Mouse (Mus musculus) CH12.LX (cell line): ENCODE measurements at regions not wholly inside any gene's neighbourhood (a gene's known extent, or its start where the extent isn't known, plus 50 kb on each side); places are given as distances from the start of the nearest gene placed in this dataset.

Experiments
- DNase-seq: peaks from one replicate; pipeline ENCODE4 v3.0.0-alpha.2; 2013; ENCODE audit errors: extremely low read depth
- H3K27ac ChIP-seq: 2 replicates; pipeline ENCODE4 v1.5.1; 2012; ENCODE audit warnings: low read depth, mild to moderate bottlenecking, control low read depth, moderate library complexity; ENCODE audit not compliant: insufficient read depth
- H3K27me3 ChIP-seq: replicated peaks from 2 replicates; pipeline ENCODE3; 2012; ENCODE audit warnings: inconsistent platforms
- H3K36me3 ChIP-seq, 2 experiments: replicated peaks in 1 of 2; 2 replicates each; pipeline versions ENCODE3 to v1.6.1; 2012; ENCODE audit warnings: inconsistent platforms in 1 of 2, low read length in 1 of 2, mild to moderate bottlenecking in 1 of 2, mixed read lengths in 1 of 2, moderate library complexity in 1 of 2; ENCODE audit not compliant: control insufficient read depth in 1 of 2, insufficient read depth in 1 of 2
- H3K4me1 ChIP-seq, 2 experiments: 2 replicates each; pipeline ENCODE4 v1.6.1; 2012; ENCODE audit warnings: inconsistent platforms in 1 of 2, moderate library complexity in 1 of 2; ENCODE audit not compliant: insufficient read depth in 2 of 2, control insufficient read depth in 1 of 2
- H3K4me2 ChIP-seq: 2 replicates; pipeline ENCODE4 v1.6.1; 2012; ENCODE audit warnings: low read depth, mild to moderate bottlenecking, control low read depth; ENCODE audit not compliant: poor library complexity, insufficient read depth, severe bottlenecking
- H3K4me3 ChIP-seq, 3 experiments: fragments of 150-350 bp in 1 of 3; sonication (generic) in 1 of 3; replicated peaks in 1 of 3; 2 replicates each; pipeline versions ENCODE3 to v1.5.1; 2011 to 2012; ENCODE audit warnings: low read depth in 2 of 3, low read length in 2 of 3, mild to moderate bottlenecking in 2 of 3, moderate library complexity in 2 of 3, control low read depth in 1 of 3, improper control_type of control experiment in 1 of 3, inconsistent platforms in 1 of 3, mixed read lengths in 1 of 3; ENCODE audit not compliant: poor library complexity in 1 of 3
- H3K79me2 ChIP-seq: replicated peaks from 2 replicates; pipeline ENCODE4 v1.6.1; 2012; ENCODE audit warnings: mild to moderate bottlenecking, moderate library complexity; ENCODE audit not compliant: control insufficient read depth, poor library complexity, insufficient read depth, severe bottlenecking; ENCODE audit errors: extremely low read depth
- H3K9ac ChIP-seq: 2 replicates; pipeline ENCODE4 v1.6.1; 2012; ENCODE audit warnings: low read depth, mild to moderate bottlenecking, control low read depth, moderate library complexity; ENCODE audit not compliant: insufficient read depth
- H3K9me3 ChIP-seq: replicated peaks from 2 replicates; pipeline ENCODE3; 2012; ENCODE audit warnings: low read length, inconsistent platforms, mixed read lengths
- CHD1 ChIP-seq: IDR thresholded peaks from 2 replicates; pipeline ENCODE4 v1.6.1; 2012; ENCODE audit warnings: low read depth, low read length, improper control_type of control experiment, inconsistent platforms
- CHD2 ChIP-seq: IDR thresholded peaks from 2 replicates; pipeline ENCODE4 v1.6.1; 2011; ENCODE audit warnings: low read length, improper control_type of control experiment
- E2F4 ChIP-seq: IDR thresholded peaks from 2 replicates; pipeline ENCODE4 v1.6.1; 2011; ENCODE audit warnings: low read depth, low read length, improper control_type of control experiment; ENCODE audit not compliant: insufficient replicate concordance
- ELF1 ChIP-seq: IDR thresholded peaks from 2 replicates; pipeline ENCODE4 v1.6.1; 2014; ENCODE audit warnings: low read depth, mild to moderate bottlenecking, inconsistent platforms, low read length, improper control_type of control experiment
- ETS1 ChIP-seq: conservative IDR thresholded peaks from 2 replicates; pipeline ENCODE4 v1.6.1; 2012; ENCODE audit warnings: low read depth, mild to moderate bottlenecking, inconsistent platforms, low read length, improper control_type of control experiment, moderate library complexity
- HCFC1 ChIP-seq: IDR thresholded peaks from 2 replicates; pipeline ENCODE4 v1.6.1; 2012; ENCODE audit warnings: low read depth, mild to moderate bottlenecking, inconsistent platforms, low read length, improper control_type of control experiment
- JUN ChIP-seq: IDR thresholded peaks from 2 replicates; pipeline ENCODE4 v1.6.1; 2011; ENCODE audit warnings: low read depth, mild to moderate bottlenecking, low read length, improper control_type of control experiment, moderate library complexity; ENCODE audit not compliant: insufficient read depth
- KAT2A ChIP-seq: IDR thresholded peaks from 2 replicates; pipeline ENCODE4 v1.6.1; 2012; ENCODE audit warnings: low read length, improper control_type of control experiment, inconsistent platforms; ENCODE audit not compliant: insufficient replicate concordance
- MAZ ChIP-seq: IDR thresholded peaks from 2 replicates; pipeline ENCODE4 v1.6.1; 2012; ENCODE audit warnings: low read depth, mild to moderate bottlenecking, inconsistent platforms, low read length, improper control_type of control experiment, moderate library complexity
- MXI1 ChIP-seq: IDR thresholded peaks from 2 replicates; pipeline ENCODE4 v1.6.1; 2011; ENCODE audit warnings: mild to moderate bottlenecking, low read depth, low read length, improper control_type of control experiment
- MYC ChIP-seq: IDR thresholded peaks from 2 replicates; pipeline ENCODE4 v1.6.1; 2011; ENCODE audit warnings: low read depth, mild to moderate bottlenecking, improper control_type of control experiment, low read length
- NELFE ChIP-seq: IDR thresholded peaks from 2 replicates; pipeline ENCODE4 v1.6.1; 2011; ENCODE audit warnings: low read depth, low read length, improper control_type of control experiment
- POLR2AphosphoS2 ChIP-seq: IDR thresholded peaks from 2 replicates; pipeline ENCODE4 v1.6.1; 2011; ENCODE audit warnings: low read depth, low read length, improper control_type of control experiment
- RCOR1 ChIP-seq: conservative IDR thresholded peaks from 2 replicates; pipeline ENCODE4 v1.6.1; 2012; ENCODE audit warnings: low read depth, mild to moderate bottlenecking, inconsistent platforms, low read length, improper control_type of control experiment
- SIN3A ChIP-seq: IDR thresholded peaks from 2 replicates; pipeline ENCODE4 v1.6.1; 2012; ENCODE audit warnings: low read length, improper control_type of control experiment, inconsistent platforms
- USF1 ChIP-seq: IDR thresholded peaks from 2 replicates; pipeline ENCODE4 v1.6.1; 2014; ENCODE audit warnings: low read depth, mild to moderate bottlenecking, inconsistent platforms, low read length, improper control_type of control experiment
- ZMIZ1 ChIP-seq: IDR thresholded peaks from 2 replicates; pipeline ENCODE4 v1.6.1; 2012; ENCODE audit warnings: low read depth, mild to moderate bottlenecking, inconsistent platforms, low read length, improper control_type of control experiment
- ZNF384 ChIP-seq: IDR thresholded peaks from 2 replicates; pipeline ENCODE4 v1.6.1; 2012; ENCODE audit warnings: low read depth, low read length, improper control_type of control experiment, inconsistent platforms
- dilution Hi-C: fragments of 300-500 bp; cut with MboI; formaldehyde crosslinking; loops from 2 replicates; pipeline ENCODE4 v1.14.3; 2020; ENCODE audit warnings: low sequenced_read_pairs; ENCODE audit not compliant: extremely low pct_unique_long_range_greater_than_20kb, extremely low pct_ligation_motif_present
- in situ Hi-C: fragments of 300-500 bp; cut with MboI; formaldehyde crosslinking; loops from 3 replicates; pipeline ENCODE4 v1.14.3; 2019; ENCODE audit warnings: low sequenced_read_pairs, low pct_ligation_motif_present, low pct_unique_long_range_greater_than_20kb, mixed read lengths

DNA sequence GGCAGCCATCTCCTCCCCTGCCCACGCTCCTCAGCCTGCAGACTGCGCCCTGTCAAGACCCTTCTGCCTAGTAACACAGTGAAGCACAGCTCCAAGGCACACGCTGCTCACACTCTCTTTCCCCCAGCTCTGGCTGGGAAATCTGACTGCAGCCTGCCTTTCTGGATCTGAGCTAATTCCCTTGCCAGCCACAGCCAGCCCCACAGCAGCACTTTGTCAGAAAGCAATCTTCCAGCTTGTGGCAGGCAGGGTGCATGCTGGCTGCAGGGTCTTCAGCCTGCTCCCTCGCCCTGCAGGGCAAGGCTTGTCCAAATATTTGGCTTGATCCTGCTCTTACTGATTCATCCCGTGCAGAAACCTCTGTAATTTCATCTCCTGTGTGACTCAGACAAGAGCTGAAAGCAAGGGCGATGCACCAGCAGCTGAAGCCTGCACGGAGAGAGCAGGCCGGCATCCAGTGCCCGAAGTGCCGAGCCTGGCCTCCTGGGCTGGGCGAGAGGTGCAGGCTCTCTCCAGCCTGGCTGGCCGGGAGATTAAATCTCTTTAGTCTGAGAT is 70.4 kb upstream of the Mef2a start:
- Histone ChIP-seq H3K27me3 (no peaks in the 10 kb centered on the region), H3K4me3 (no peak overlapping the region), H3K36me3 (no peaks in the 10 kb centered on the region), H3K27ac (no peak overlapping the region), H3K79me2 (no peaks in the 10 kb centered on the region), H3K4me1 (peaks cover 19 to 52% of the 10 kb centered on the region in 2 experiments), H3K4me2 (no peak overlapping the region), H3K9ac (no peak overlapping the region), H3K9me3 (no peaks in the 10 kb centered on the region)
- DNase-seq: no peak
- TF ChIP-seq USF1 (no peak), ETS1 (no peak), E2F4 (no peak), ELF1 (no peak), ZNF384 (no peak), MAZ (no peak), KAT2A (no peak), MYC (no peak), CHD1 (no peak), ZMIZ1 (no peak), CHD2 (no peak), NELFE (no peak), MXI1 (no peak), POLR2AphosphoS2 (no peak), HCFC1 (no peak), JUN (no peak), SIN3A (no peak), RCOR1 (no peak)
- dilution Hi-C loops: no loop called here
- in situ Hi-C loops: no loop called here

DNA sequence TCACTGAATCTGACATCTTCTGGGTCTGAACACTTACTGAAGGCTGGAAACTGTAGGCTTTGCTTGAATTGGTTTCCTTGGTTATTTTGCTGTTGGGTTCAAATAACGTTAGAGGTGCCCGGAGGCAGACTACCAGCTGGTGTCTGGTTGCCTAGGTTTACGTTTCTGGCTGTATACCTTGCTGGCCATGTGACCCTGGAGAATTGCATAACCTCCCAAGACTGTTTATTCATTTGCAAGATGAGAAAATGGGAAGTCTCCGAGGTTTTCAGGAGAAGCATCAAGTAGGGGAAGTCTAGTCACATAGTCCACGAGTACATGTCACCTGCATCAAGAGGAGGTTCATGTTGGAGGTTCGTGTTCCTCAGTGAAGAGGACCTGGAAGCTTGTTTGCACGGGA is 69.6 kb upstream of the Mef2a start:
- Histone ChIP-seq H3K9me3 (no peaks in the 10 kb centered on the region), H3K4me2 (no peak overlapping the region), H3K9ac (no peak overlapping the region), H3K27me3 (no peaks in the 10 kb centered on the region), H3K4me1 (peaks cover 19 to 58% of the 10 kb centered on the region in 2 experiments), H3K27ac (no peak overlapping the region), H3K4me3 (no peak overlapping the region), H3K79me2 (no peaks in the 10 kb centered on the region), H3K36me3 (no peaks in the 10 kb centered on the region)
- dilution Hi-C loops: no loop called here
- TF ChIP-seq MYC: no peak
- in situ Hi-C loops: no loop called here
- DNase-seq: no peak
